Mouse (Mus musculus) lung, embryonic 14.5 days (tissue): ENCODE measurements around the gene Pcyt2. TPM values are rescaled to one million over a fixed set of nuclear protein-coding genes. Genes with fewer than 3 reads are reported as not detected.

ENCODE experiments used
- ATAC-seq: fragments of 200-750 bp; cut with Nextera tagmentation; 2 replicates; pipeline ENCODE4 v1.8.0; 2017; ENCODE audit warnings: mild to moderate bottlenecking, moderate TSS enrichment, moderate library complexity; ENCODE audit not compliant: insufficient read depth
- DNase-seq: peaks from one replicate; pipeline ENCODE4 v3.0.0-alpha.2; 2015
- H3K27ac ChIP-seq: fragments of 300-500 bp; sonication (generic); 2 replicates; pipeline ENCODE4 v1.5.1; 2014; ENCODE audit warnings: low read depth, mild to moderate bottlenecking, moderate library complexity
- H3K27me3 ChIP-seq: fragments of 300-500 bp; sonication (generic); 2 replicates; pipeline ENCODE4 v1.6.1; 2014; ENCODE audit warnings: low read length, control low read depth; ENCODE audit not compliant: insufficient read depth
- H3K36me3 ChIP-seq: fragments of 300-500 bp; sonication (generic); 2 replicates; pipeline ENCODE4 v1.6.1; 2014; ENCODE audit warnings: control low read depth; ENCODE audit not compliant: insufficient read depth
- H3K4me1 ChIP-seq: fragments of 300-500 bp; sonication (generic); 2 replicates; pipeline ENCODE4 v1.6.1; 2014; ENCODE audit warnings: antibody characterized with exemption, control low read depth; ENCODE audit not compliant: insufficient read depth
- H3K4me2 ChIP-seq: fragments of 300-500 bp; sonication (generic); 2 replicates; pipeline ENCODE4 v1.6.1; 2014; ENCODE audit warnings: mild to moderate bottlenecking
- H3K4me3 ChIP-seq: fragments of 300-500 bp; sonication (generic); 2 replicates; pipeline ENCODE4 v1.5.1; 2014; ENCODE audit warnings: low read depth, low read length
- H3K9ac ChIP-seq: fragments of 300-500 bp; sonication (generic); 2 replicates; pipeline ENCODE4 v1.6.1; 2014
- H3K9me3 ChIP-seq: fragments of 300-500 bp; sonication (generic); 2 replicates; pipeline ENCODE4 v1.6.1; 2016; ENCODE audit warnings: low read depth, low read length, control low read depth
- CTCF ChIP-seq: IDR thresholded peaks from 2 replicates; pipeline ENCODE4 v1.5.1; 2016; ENCODE audit warnings: antibody characterized with exemption, low read depth
- WGBS: fragments of 180-500 bp; shearing (Covaris S2); extraction: QIAGEN DNeasy Blood & Tissue Kit; methylation state at CpG from one replicate; pipeline ENCODE4 v1.1.7; 2014; 5-methylcytosine and 5-hydroxymethylcytosine counted together
- polyA plus RNA-seq: library from polyadenylated mRNA; unstranded; fragments of >200 nt; fragmentation: Nextera tagmentation; extraction: Ambion mirVana; gene quantifications from 2 replicates; pipeline ENCODE4 v1.2.1, GENCODE M21; 2014

Gene Pcyt2
- polyA plus RNA-seq, 1 experiment from 2014 or later, result 99.5 TPM

GRCm38 (mm10) chr11:120659509-120660300 lies 42.0 kb upstream of the Pcyt2 start:
- no peaks in the 10 kb centered on the region for H3K9me3 ChIP-seq
- peak overlapping the region; percentile 47 for H3K4me3 ChIP-seq
- ATAC-seq (no peak; the same call in 1 of the 2 replicates), DNase-seq (no peak)
- H3K4me1 ChIP-seq, result peaks cover 7% of the 10 kb centered on the region; the same call in 1 of the 2 replicates
- no peak for TF ChIP-seq CTCF
- no peak overlapping the region for H3K27ac ChIP-seq
- no peaks in the 10 kb centered on the region for H3K36me3 ChIP-seq
- 2% methylated on average over 49 of the region's 50 CpGs for WGBS
- H3K27me3 ChIP-seq, result peaks cover 58% of the 10 kb centered on the region
- H3K4me2 ChIP-seq, result peak overlapping the region; percentile 72
- peak overlapping the region; percentile 43; the same call in 1 of the 2 replicates for H3K9ac ChIP-seq

- H3K27me3 ChIP-seq, result peaks cover 58% of the 10 kb centered on the region
- no peak overlapping the region for H3K27ac ChIP-seq
- H3K9ac ChIP-seq, result no peak overlapping the region
- H3K4me1 ChIP-seq, result peaks cover 7% of the 10 kb centered on the region; the same call in 1 of the 2 replicates
- ATAC-seq, result 0 out of 2 replicates have a peak, but pooled peaks have one; percentile 33
- WGBS, result 2% methylated on average over 24 of the region's 24 CpGs
- DNase-seq, result peak; percentile 87
- peak; percentile 89 for TF ChIP-seq CTCF
- peak overlapping the region; percentile 7 for H3K4me3 ChIP-seq
- H3K4me2 ChIP-seq, result peak overlapping the region; percentile 72
- no peaks in the 10 kb centered on the region for H3K36me3 ChIP-seq
- H3K9me3 ChIP-seq, result no peaks in the 10 kb centered on the region
These were observed 41.2 kb upstream of the Pcyt2 start for GRCm38 (mm10) chr11:120658876-120659410.

GRCm38 (mm10) chr11:120657301-120657700 lies 39.6 kb upstream of the Pcyt2 start:
- H3K27ac ChIP-seq, result no peak overlapping the region
- no peak overlapping the region for H3K4me3 ChIP-seq
- H3K27me3 ChIP-seq, result peaks cover 53% of the 10 kb centered on the region
- ATAC-seq (no peak), DNase-seq (no peak)
- no peaks in the 10 kb centered on the region for H3K9me3 ChIP-seq
- WGBS, result 84% methylated on average over 4 of the region's 4 CpGs
- H3K4me2 ChIP-seq, result no peak overlapping the region
- H3K36me3 ChIP-seq, result no peaks in the 10 kb centered on the region
- no peak overlapping the region for H3K9ac ChIP-seq
- H3K4me1 ChIP-seq, result peaks cover 7% of the 10 kb centered on the region; the same call in 1 of the 2 replicates
- TF ChIP-seq CTCF, result no peak

- Histone ChIP-seq H3K27me3 (peaks cover 27% of the 10 kb centered on the region), H3K4me2 (no peak overlapping the region), H3K4me1 (no peaks in the 10 kb centered on the region), H3K36me3 (no peaks in the 10 kb centered on the region), H3K9ac (no peak overlapping the region), H3K4me3 (no peak overlapping the region), H3K27ac (no peak overlapping the region), H3K9me3 (no peaks in the 10 kb centered on the region)
- ATAC-seq (no peak), DNase-seq (no peak)
- 58% methylated on average over 3 of the region's 3 CpGs for WGBS
- TF ChIP-seq CTCF, result no peak
These were observed 37.0 kb upstream of the Pcyt2 start for GRCm38 (mm10) chr11:120654741-120655140.

GRCm38 (mm10) chr11:120651872-120652271 lies 34.1 kb upstream of the Pcyt2 start:
- no peak for ATAC-seq
- 60% methylated on average over 3 of the region's 3 CpGs for WGBS

GRCm38 (mm10) chr11:120648001-120648476 lies 30.3 kb upstream of the Pcyt2 start, which contains the start of gene Myadml2:
Myadml2 (minus strand) TSS chr11:120648158.
- Histone ChIP-seq H3K9me3 (no peaks in the 10 kb centered on the region), H3K27me3 (peaks cover 12% of the 10 kb centered on the region; the same call in 1 of the 2 replicates), H3K27ac (no peak within 1 kb of the TSS; the same call in 1 of the 2 replicates), H3K9ac (peak within 1 kb of the TSS; percentile 24; the same call in 1 of the 2 replicates), H3K36me3 (no peaks in the 10 kb centered on the region), H3K4me2 (peak within 1 kb of the TSS; percentile 51), H3K4me3 (peak within 1 kb of the TSS; percentile 20), H3K4me1 (peaks cover 6% of the 10 kb centered on the region; the same call in 1 of the 2 replicates)
- no peak for TF ChIP-seq CTCF
- WGBS, result 5% methylated on average over 13 of the region's 13 CpGs
- DNase-seq (no peak), ATAC-seq (no peak)

More at GRCm38 (mm10) chr11:120651872-120652271, 34.1 kb upstream of the Pcyt2 start:
- Histone ChIP-seq H3K27ac (no peak overlapping the region), H3K4me2 (no peak overlapping the region), H3K4me3 (no peak overlapping the region), H3K9ac (no peak overlapping the region), H3K4me1 (0 out of 2 replicates have a peak, but pooled peaks cover 5% of the 10 kb centered on the region), H3K36me3 (no peaks in the 10 kb centered on the region), H3K9me3 (no peaks in the 10 kb centered on the region), H3K27me3 (peaks cover 12% of the 10 kb centered on the region; the same call in 1 of the 2 replicates)
- TF ChIP-seq CTCF, result peak; percentile 45
- DNase-seq, result no peak
